Mouse (Mus musculus) layer of hippocampus, postnatal 14 days (tissue): ENCODE measurements at regions not wholly inside any gene's neighbourhood (a gene's known extent, or its start where the extent isn't known, plus 50 kb on each side); places are given as distances from the start of the nearest gene placed in this dataset.
"Not testable (repeated sequence)": the region's sequence is repeated elsewhere in the genome, so short reads cannot be mapped to it uniquely, and the experiment has no call there.

Source experiments
- DNase-seq, 2 experiments: peaks; one replicate each; pipeline ENCODE4 v3.0.0; 2021 to 2022; ENCODE audit warnings: low spot score in 2 of 2, mixed read lengths in 1 of 2

GRCm38 (mm10) chr10:7390239-7391091, 83.0 kb downstream of the Ulbp1 start:
- peak in 1 of 2 experiments; percentile 3 for DNase-seq

DNA sequence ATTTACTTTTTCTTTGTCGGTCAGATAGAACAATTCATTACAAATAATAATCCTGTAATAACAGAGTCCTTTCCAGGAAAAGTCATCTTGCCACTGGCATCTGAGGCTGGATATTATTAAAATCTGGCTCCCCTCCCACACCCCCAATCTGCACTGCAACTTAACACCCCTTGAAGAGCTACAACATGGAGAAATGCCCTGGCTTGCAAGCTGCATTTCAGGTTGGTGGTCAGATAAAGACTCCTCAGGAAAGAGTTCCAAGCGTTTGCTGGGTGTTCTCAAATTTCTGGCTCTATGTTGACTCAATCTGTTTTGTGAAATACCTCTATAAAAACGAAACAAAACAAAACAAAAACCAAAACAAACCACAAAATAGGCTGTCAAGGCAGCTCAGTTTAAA, 114.6 kb downstream of the Ulbp1 start:
- peak in 1 of 2 experiments; percentile 10 for DNase-seq

DNA sequence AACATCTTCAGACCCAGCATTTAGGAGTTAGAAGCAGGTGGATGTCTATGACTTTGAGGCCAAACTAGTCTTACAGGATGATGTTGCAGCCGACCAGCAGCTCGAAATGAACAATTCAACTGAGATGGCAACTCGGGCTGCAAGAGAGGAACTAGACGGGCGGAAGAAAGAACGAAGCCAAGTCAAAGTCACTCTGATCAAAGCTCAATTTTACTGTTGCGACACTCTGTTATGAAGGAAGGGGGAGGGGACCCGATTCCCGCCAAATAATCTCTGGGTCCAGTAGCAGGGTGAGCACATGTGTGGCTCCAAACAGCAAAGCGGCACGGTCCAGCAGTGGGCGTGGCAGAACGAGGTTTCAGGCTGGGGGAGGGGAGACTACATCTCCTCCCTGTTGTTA, 129.1 kb downstream of the Ulbp1 start:
- not testable (repeated sequence) for DNase-seq

- DNase-seq = not testable (repeated sequence)
Observed at GRCm38 (mm10) chr10:7343736-7344135, 129.7 kb downstream of the Ulbp1 start.

DNA sequence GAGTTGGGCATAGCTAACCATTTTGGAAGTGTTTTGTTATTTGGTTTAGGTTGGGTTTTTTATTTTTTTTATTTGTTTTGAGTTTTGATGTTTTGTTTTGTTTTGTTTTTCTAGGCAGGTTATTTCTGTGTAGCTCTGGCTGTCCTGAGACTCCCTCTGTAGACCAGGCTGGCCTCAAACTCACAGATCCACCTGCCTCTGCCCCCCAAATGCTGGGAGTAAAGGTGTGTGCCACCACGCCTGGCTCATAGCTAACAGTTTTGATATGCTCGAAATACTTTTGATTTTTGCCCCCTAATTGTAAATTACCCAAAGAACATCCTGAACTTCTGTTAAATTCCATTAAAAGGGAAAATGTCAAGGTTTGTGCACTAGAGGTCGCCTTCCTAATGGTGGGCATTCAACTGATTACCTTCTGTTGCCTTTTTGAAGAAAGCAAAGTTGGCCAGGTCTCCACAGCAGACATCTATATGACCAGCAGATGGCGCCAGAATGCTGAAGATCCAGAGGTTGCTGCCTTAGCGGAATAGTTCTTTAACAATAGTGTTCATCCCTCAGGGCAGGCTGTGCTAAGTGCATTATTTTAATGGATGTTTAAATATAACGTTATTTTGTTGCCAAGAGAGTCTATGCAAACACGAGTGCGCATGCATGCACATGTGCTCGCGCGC, 121.2 kb upstream of the Cnksr3 start:
- DNase-seq = peak; percentile 56 to 71

GRCm38 (mm10) chr10:7328262-7328661, 116.2 kb upstream of the Cnksr3 start:
- no peak for DNase-seq

GRCm38 (mm10) chr10:7327046-7327445, 115.0 kb upstream of the Cnksr3 start:
- not testable (repeated sequence) for DNase-seq

DNA sequence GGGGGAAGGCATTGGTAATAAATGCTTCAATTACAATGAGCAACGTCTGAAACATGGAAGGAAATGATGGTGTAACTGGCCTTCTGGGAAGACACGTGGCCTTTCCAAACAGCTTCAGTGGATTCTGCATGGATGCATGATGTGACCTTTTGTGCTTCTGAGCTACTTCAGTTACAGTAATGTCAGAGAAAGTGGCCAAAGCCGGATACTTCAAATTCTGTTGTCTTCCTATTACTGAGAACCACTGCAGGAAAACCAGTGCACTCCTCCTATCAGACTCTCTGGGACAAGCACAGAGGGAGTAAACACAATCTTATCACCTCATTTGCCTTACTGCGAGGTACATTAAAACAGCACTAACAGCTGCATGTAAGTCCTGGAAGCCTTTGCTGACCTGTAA, 113.0 kb upstream of the Cnksr3 start:
- DNase-seq = no peak

- DNase-seq = no peak
Observed at GRCm38 (mm10) chr10:7323258-7323657, 111.2 kb upstream of the Cnksr3 start.

GRCm38 (mm10) chr10:7309927-7310326, 97.9 kb upstream of the Cnksr3 start:
- no peak for DNase-seq

DNA sequence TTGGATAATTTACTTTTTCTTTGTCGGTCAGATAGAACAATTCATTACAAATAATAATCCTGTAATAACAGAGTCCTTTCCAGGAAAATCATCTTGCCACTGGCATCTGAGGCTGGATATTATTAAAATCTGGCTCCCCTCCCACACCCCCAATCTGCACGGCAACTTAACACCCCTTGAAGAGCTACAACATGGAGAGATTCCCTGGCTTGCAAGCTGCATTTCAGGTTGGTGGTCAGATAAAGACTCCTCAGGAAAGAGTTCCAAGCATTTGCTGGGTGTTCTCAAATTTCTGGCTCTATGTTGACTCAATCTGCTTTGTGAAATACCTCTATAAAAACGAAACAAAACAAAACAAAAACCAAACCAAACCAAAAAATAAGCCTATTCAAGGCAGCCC, 93.8 kb upstream of the Cnksr3 start:
- peak in 1 of 2 experiments; percentile 24 for DNase-seq

GRCm38 (mm10) chr10:7298377-7298776, 86.3 kb upstream of the Cnksr3 start:
- no peak for DNase-seq

GRCm38 (mm10) chr10:7295921-7296320, 83.9 kb upstream of the Cnksr3 start:
- DNase-seq = no peak

GRCm38 (mm10) chr10:7293203-7293602, 81.2 kb upstream of the Cnksr3 start:
- no peak for DNase-seq

DNA sequence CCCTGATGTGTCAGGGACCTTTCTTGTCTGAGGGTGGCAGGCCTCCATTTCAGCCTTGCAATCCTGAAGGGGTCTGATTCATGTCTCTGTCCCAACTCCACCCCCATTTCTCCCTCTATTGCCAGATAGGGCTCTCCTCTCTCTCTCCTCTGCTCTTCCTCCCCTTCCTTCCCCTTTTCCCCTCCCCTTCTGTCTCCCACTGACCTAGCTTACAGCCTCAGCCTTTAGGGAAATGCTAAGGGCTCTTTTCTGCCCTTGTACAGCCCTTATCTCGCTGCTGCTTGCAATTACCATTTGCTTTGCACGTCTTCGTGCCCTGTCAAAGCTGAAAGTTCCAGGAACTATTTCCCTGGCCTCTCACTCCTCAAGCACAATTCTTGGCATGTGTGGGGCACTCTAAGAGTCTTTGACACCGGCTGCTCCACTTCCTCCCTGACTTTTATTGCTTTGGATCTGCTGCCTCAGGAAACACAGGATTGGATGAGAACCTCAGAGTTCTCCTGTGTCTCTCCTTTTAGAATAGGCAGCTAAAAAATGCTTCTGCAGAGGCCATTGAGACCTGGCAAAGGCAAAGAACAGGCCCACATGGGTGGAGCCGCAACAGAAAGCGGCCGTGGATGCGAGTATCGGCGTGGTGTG, 77.9 kb upstream of the Cnksr3 start:
- no peak for DNase-seq

- DNase-seq = no peak
Observed at GRCm38 (mm10) chr10:7285112-7285905, 73.3 kb upstream of the Cnksr3 start.

- no peak for DNase-seq
Observed at GRCm38 (mm10) chr10:7280429-7280828, 68.4 kb upstream of the Cnksr3 start.

DNA sequence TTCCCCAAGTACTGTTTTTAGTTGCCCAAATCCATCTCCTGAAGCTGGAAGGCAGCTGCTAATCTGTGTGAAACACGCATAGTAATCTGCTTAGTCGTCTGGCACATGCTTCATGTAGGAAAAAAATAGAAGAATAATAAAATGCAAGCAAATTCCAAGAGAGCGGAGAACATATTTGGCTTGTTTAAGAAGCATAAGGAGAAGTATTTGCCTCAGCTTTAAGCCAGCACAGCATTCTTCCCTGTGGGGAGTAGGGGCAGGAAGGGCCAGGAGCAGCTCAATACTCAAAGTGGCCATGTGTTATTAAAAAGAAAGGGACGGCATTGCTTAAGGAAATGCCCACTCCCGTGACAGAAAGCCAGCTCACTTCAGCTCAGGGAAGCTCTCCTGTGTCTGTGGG, 66.8 kb upstream of the Cnksr3 start:
- DNase-seq = peak in 1 of 2 experiments; percentile 30

GRCm38 (mm10) chr10:7275357-7275756, 63.3 kb upstream of the Cnksr3 start:
- no peak for DNase-seq

DNA sequence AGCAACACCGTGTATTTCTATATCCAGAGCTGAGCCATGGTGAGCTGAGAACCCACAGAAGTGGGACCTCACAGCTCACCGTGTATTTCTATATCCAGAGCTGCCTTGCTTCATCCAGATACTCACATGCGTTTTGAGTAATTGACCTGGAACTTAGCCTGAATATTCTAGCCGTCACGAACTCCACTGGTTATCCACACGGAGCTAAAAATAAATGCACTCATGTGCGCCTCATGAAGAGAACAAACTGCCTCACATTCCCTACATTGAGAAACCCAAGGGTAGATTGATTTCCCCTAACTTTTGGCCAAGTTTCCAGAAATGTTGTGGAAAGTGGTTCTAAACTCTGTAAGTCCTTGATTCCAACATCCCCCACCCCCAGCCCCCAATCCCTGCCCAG, 62.4 kb upstream of the Cnksr3 start:
- no peak for DNase-seq

DNA sequence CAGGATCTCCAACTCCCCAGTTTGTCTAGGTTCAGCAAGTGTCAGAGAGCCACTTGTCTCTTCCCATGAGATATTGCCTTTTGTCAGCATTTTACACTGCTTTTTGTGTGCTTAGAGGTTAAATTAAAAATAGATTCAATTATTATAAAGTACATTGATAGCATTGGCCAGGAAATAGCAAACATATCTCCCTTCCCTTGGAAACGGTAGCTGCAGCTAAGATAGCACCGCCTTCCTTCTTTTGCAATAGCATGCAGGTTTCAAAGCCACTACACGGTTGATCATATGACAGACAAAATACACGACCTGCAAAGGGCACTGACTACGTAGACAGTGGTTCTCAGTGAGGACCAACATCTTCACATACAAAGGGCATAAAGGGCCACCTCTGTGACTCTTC, 59.1 kb upstream of the Cnksr3 start:
- DNase-seq = no peak
